Mouse (Mus musculus) skeletal muscle tissue, adult 2 months (tissue): ENCODE data around the gene Tmem25.
"Not testable (repeated sequence)": the region's sequence is repeated elsewhere in the genome, so short reads cannot be mapped to it uniquely, and the experiment has no call there.

ENCODE experiments used
- DNase-seq: peaks from one replicate; pipeline ENCODE4 v3.0.0-alpha.2; 2012; ENCODE audit warnings: low read depth, low spot score

Tmem25 gene

GRCm38 (mm10) chr9:44772750-44773651, 26.1 kb downstream of the Tmem25 start:
- peak; percentile 93 for DNase-seq

- no peak for DNase-seq
Measured at GRCm38 (mm10) chr9:44772392-44772749, 26.7 kb downstream of the Tmem25 start.

- DNase-seq, result no peak
Measured at GRCm38 (mm10) chr9:44771376-44771775, 27.7 kb downstream of the Tmem25 start.

- not testable (repeated sequence) for DNase-seq
Measured at GRCm38 (mm10) chr9:44768029-44768394, 31.1 kb downstream of the Tmem25 start.

- peak; percentile 81 for DNase-seq
Measured at GRCm38 (mm10) chr9:44767101-44768028, 31.7 kb downstream of the Tmem25 start, which contains the start of the genes Arcn1 and Ift46. TSS of gene Arcn1 (minus strand) at chr9:44767845. TSS of gene Ift46 (plus strand) at chr9:44767908.

- DNase-seq, result no peak
Measured at GRCm38 (mm10) chr9:44760873-44761272, 38.2 kb downstream of the Tmem25 start.

GRCm38 (mm10) chr9:44748473-44748872, 50.6 kb downstream of the Tmem25 start:
- peak; percentile 66 for DNase-seq

- DNase-seq, result no peak
Measured at GRCm38 (mm10) chr9:44747341-44747740, 51.8 kb downstream of the Tmem25 start.

GRCm38 (mm10) chr9:44746666-44747065, 52.4 kb downstream of the Tmem25 start:
- DNase-seq, result no peak

- DNase-seq, result no peak
Measured at GRCm38 (mm10) chr9:44745371-44745770, 53.7 kb downstream of the Tmem25 start.
